Mouse (Mus musculus): Measurements from ENCODE around the gene Fam129b. TPM values are rescaled to one million over a fixed set of nuclear protein-coding genes. Genes with fewer than 3 reads are reported as not detected.

Gene Fam129b
- polyA plus RNA-seq (2012; rRNA removed; ENCODE audit: low replicate concordance): 20.8 and 31.5 TPM in 2 replicates

DNA sequence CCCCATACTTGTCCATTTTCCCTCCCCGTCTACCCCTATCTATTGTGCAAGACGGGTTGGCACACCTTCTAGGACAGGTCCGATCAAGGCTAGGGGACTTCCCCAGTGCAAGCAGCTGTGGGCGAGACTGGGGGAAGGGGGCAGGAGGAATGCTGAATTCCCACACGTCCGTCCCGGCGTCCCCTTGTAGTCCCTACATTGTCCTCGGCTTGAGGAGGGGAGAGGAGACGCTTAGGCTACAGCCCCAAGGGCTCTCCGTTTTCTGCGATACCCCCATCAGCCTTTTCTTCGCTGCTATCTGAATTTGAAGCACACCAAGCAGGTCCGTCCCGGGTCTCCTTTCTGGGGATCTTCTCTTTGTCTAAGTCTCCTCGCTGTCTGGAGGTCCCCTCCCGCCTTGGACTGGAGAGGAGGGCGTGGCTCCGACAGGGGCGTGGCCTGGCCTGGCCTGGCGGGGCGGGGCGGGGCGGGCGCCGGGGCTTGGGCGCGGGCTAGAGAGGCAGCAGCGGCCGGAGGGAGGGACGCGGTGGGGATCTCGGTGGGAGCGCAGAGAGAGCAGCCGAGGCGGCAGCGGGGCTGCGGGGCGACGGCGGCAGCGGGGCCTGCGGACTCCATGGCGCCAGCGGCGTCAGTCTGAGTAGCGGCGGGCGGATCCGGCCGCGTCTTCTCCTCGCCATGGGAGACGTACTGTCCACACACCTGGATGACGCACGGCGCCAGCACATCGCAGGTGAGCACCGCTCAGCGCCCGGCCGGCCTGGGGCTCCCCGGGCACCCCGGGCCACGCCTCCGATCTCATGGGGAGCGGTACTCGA lies at the start of gene Fam129b:
Gene Fam129b, plus strand, starts transcription at position 440 of the 815 bp plus-strand sequence.

GRCm38 (mm10) chr2:32846805-32847467 lies 29.0 kb upstream of the Fam129b start, which contains the start of gene Stxbp1:
Gene Stxbp1, minus strand, starts transcription at chr2:32847245.

GRCm38 (mm10) chr2:32961192-32961995 lies 85.5 kb downstream of the Fam129b start, which contains the start of the genes Rpl12 and Lrsam1:
Gene Rpl12, plus strand, starts transcription at chr2:32961559.
Gene Lrsam1, minus strand, starts transcription at chr2:32961614.

Other genes with a start within 250 kb of the Fam129b start
- gene Eng, start 229.5 kb upstream of the Fam129b start, polyA plus RNA-seq (2012; rRNA removed; ENCODE audit: low replicate concordance): 54.8 and 56.1 TPM in 2 replicates
- 24.3 and 41.7 TPM in 2 replicates for gene Fpgs, start 172.0 kb upstream of the Fam129b start, polyA plus RNA-seq (2012; rRNA removed; ENCODE audit: low replicate concordance)
- gene Cdk9, start 163.0 kb upstream of the Fam129b start, polyA plus RNA-seq (2012; rRNA removed; ENCODE audit: low replicate concordance): 60.9 and 65.3 TPM in 2 replicates
- gene Sh2d3c, start 155.1 kb upstream of the Fam129b start, polyA plus RNA-seq (2012; rRNA removed; ENCODE audit: low replicate concordance): 14.2 and 14.7 TPM in 2 replicates
- 0.21 TPM in 1 of 2 replicates, not detected in the other for gene 6330409D20Rik, start 135.1 kb upstream of the Fam129b start, polyA plus RNA-seq (2012; rRNA removed; ENCODE audit: low replicate concordance)
- 94.7 and 125 TPM in 2 replicates for gene Tor2a, start 118.9 kb upstream of the Fam129b start, polyA plus RNA-seq (2012; rRNA removed; ENCODE audit: low replicate concordance)
- 0.71 and 1.7 TPM in 2 replicates for gene Ttc16, start 100.5 kb upstream of the Fam129b start, polyA plus RNA-seq (2012; rRNA removed; ENCODE audit: low replicate concordance)
- 11.1 and 31.8 TPM in 2 replicates for gene Ptrh1, start 100.3 kb upstream of the Fam129b start, polyA plus RNA-seq (2012; rRNA removed; ENCODE audit: low replicate concordance)
- gene Cfap157, start 91.7 kb upstream of the Fam129b start, polyA plus RNA-seq (2012; rRNA removed; ENCODE audit: low replicate concordance): 0.09 TPM in 1 of 2 replicates, not detected in the other
- gene Stxbp1, start 28.9 kb upstream of the Fam129b start, polyA plus RNA-seq (2012; rRNA removed; ENCODE audit: low replicate concordance): 5.1 and 5.2 TPM in 2 replicates
- 202 and 216 TPM in 2 replicates for gene Rpl12, start 85.4 kb downstream of the Fam129b start, polyA plus RNA-seq (2012; rRNA removed; ENCODE audit: low replicate concordance)
- gene Lrsam1, start 85.5 kb downstream of the Fam129b start, polyA plus RNA-seq (2012; rRNA removed; ENCODE audit: low replicate concordance): 9.7 TPM in 2 replicates
- 97.8 and 140 TPM in 2 replicates for gene Slc2a8, start 106.0 kb downstream of the Fam129b start, polyA plus RNA-seq (2012; rRNA removed; ENCODE audit: low replicate concordance)

Data from duodenum, adult 2 months (tissue).